Mouse (Mus musculus) neural tube, embryonic 13.5 days (tissue): ENCODE results near the gene Traf3. TPM values are rescaled to one million over a fixed set of nuclear protein-coding genes. Genes with fewer than 3 reads are reported as not detected.

Experiments used
- ATAC-seq: fragments of 200-750 bp; cut with Nextera tagmentation; 2 replicates; pipeline ENCODE4 v1.8.0; 2017; ENCODE audit warnings: low read depth, mild to moderate bottlenecking, moderate TSS enrichment, moderate library complexity
- H3K27ac ChIP-seq: fragments of 300-500 bp; sonication (generic); replicated peaks from 2 replicates; pipeline ENCODE4 v1.5.1; 2015; ENCODE audit warnings: moderate library complexity, mild to moderate bottlenecking, inconsistent platforms
- H3K27me3 ChIP-seq: fragments of 300-500 bp; sonication (generic); 2 replicates; pipeline ENCODE4 v1.6.1; 2015; ENCODE audit warnings: mild to moderate bottlenecking, inconsistent platforms
- H3K36me3 ChIP-seq: fragments of 300-500 bp; sonication (generic); 2 replicates; pipeline ENCODE4 v1.6.1; 2015; ENCODE audit warnings: mild to moderate bottlenecking, inconsistent platforms
- H3K4me1 ChIP-seq: fragments of 300-500 bp; sonication (generic); replicated peaks from 2 replicates; pipeline ENCODE4 v1.6.1; 2015; ENCODE audit warnings: inconsistent platforms
- H3K4me2 ChIP-seq: fragments of 300-500 bp; sonication (generic); 2 replicates; pipeline ENCODE4 v1.6.1; 2015; ENCODE audit warnings: inconsistent platforms, mild to moderate bottlenecking, moderate library complexity
- H3K4me3 ChIP-seq: fragments of 300-500 bp; sonication (generic); 2 replicates; pipeline ENCODE4 v1.5.1; 2015; ENCODE audit warnings: mild to moderate bottlenecking, inconsistent platforms
- H3K9ac ChIP-seq: fragments of 300-500 bp; sonication (generic); 2 replicates; pipeline ENCODE4 v1.6.1; 2015; ENCODE audit warnings: moderate library complexity, mild to moderate bottlenecking, inconsistent platforms
- H3K9me3 ChIP-seq: fragments of 300-500 bp; sonication (generic); 2 replicates; pipeline ENCODE4 v1.6.1; 2016; ENCODE audit warnings: inconsistent platforms
- WGBS: fragments of 180-500 bp; shearing (Covaris S2); methylation state at CpG from one replicate; pipeline ENCODE4 v1.1.7; 2015; 5-methylcytosine and 5-hydroxymethylcytosine counted together
- polyA plus RNA-seq: library from polyadenylated mRNA; unstranded; fragments of >200 nt; fragmentation: Nextera tagmentation; extraction: Ambion mirVana; gene quantifications from 2 replicates; pipeline ENCODE4 v1.2.1, GENCODE M21; 2015

Gene Traf3
- polyA plus RNA-seq, 1 experiment from 2014 or later: 17.5 TPM

DNA sequence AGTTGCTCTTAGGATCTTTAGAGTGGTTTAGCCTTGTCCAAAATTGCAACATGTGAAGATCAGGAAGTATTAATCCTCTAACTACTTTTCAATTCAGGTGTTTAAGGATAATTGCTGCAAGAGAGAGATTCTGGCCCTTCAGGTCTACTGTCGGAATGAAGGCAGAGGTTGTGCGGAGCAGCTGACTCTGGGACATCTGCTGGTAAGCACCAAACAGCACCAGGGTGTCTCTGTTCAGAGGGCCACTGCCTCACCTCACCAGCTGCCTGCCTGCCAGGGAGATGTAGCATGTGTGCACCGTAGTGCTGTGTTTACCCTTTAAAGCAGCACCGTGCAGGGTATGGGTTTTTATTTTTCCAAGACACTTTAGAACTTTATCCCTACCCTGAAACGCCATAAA lies 76.2 kb downstream of the Traf3 start:
- Histone ChIP-seq H3K9ac (no peak overlapping the region), H3K36me3 (peaks cover 74% of the 10 kb centered on the region), H3K4me1 (0 out of 2 replicates have a peak, but pooled peaks cover 9% of the 10 kb centered on the region), H3K4me3 (no peak overlapping the region), H3K27ac (no peak overlapping the region), H3K27me3 (no peaks in the 10 kb centered on the region), H3K4me2 (no peak overlapping the region), H3K9me3 (no peaks in the 10 kb centered on the region)
- no peak for ATAC-seq
- 94% methylated on average over 5 of the region's 5 CpGs for WGBS

DNA sequence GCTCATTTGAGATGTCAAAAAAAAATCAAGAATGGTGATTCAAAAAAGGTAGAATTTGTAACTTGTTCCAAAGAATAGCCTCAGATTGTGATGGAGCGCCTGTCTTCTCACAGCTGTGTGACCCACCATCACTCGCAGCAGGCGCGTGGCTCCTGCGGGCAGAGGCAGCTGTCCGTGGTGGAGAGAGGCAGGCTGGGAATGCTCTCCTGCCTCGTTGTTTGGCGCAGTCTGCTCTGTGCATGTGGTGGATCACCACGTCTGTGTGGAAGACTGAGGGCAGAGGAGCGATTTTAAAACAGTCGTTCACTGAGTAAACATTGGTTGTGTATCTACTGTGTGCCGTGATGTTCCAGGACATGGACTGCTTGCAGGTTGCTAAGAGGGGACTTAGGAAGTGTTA lies 77.6 kb downstream of the Traf3 start:
- no peak overlapping the region for H3K9ac ChIP-seq
- no peak overlapping the region for H3K4me2 ChIP-seq
- H3K27me3 ChIP-seq: no peaks in the 10 kb centered on the region
- WGBS: 91% methylated on average over 12 of the region's 12 CpGs
- peaks cover 74% of the 10 kb centered on the region for H3K36me3 ChIP-seq
- ATAC-seq: no peak
- 0 out of 2 replicates have a peak, but pooled peaks cover under 1% of the 10 kb centered on the region for H3K4me1 ChIP-seq
- H3K9me3 ChIP-seq: no peaks in the 10 kb centered on the region
- no peak overlapping the region for H3K27ac ChIP-seq
- no peak overlapping the region for H3K4me3 ChIP-seq

GRCm38 (mm10) chr12:111245070-111245469 lies 78.9 kb downstream of the Traf3 start:
- 80% methylated on average over 6 of the region's 6 CpGs for WGBS
- Histone ChIP-seq H3K36me3 (peaks cover 66% of the 10 kb centered on the region), H3K4me1 (no peaks in the 10 kb centered on the region)

GRCm38 (mm10) chr12:111246808-111247464 lies 80.8 kb downstream of the Traf3 start:
- ATAC-seq: no peak
- H3K4me2 ChIP-seq: no peak overlapping the region
- no peaks in the 10 kb centered on the region for H3K4me1 ChIP-seq
- 97% methylated on average over 9 of the region's 9 CpGs for WGBS
- H3K9me3 ChIP-seq: no peaks in the 10 kb centered on the region
- H3K27me3 ChIP-seq: no peaks in the 10 kb centered on the region
- H3K36me3 ChIP-seq: peaks cover 71% of the 10 kb centered on the region
- H3K9ac ChIP-seq: no peak overlapping the region
- no peak overlapping the region for H3K27ac ChIP-seq
- H3K4me3 ChIP-seq: no peak overlapping the region

More at GRCm38 (mm10) chr12:111245070-111245469, 78.9 kb downstream of the Traf3 start:
- Histone ChIP-seq H3K4me3 (no peak overlapping the region), H3K9me3 (no peaks in the 10 kb centered on the region), H3K4me2 (no peak overlapping the region), H3K9ac (no peak overlapping the region), H3K27ac (no peak overlapping the region), H3K27me3 (no peaks in the 10 kb centered on the region)
- ATAC-seq: no peak

DNA sequence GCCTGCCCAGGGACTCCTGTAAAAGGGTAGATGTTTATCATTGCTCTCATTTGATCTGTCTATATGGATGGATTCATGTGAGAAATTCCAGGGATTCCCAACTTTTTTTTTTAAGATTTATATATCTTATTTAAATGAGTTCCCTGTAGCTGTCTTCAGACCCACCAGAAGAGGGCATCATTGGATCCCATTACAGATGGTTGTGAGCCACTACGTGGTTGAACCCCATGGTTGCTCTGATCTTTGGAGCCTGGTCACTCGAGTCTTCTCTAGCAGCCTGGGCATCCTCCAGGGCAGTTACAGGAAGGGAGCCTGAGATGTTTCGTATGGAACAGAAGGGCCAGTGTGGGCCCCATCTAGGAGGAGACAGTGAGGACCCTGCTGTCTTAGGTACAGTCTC lies 82.9 kb downstream of the Traf3 start:
- no peaks in the 10 kb centered on the region for H3K9me3 ChIP-seq
- ATAC-seq: no peak
- no peak overlapping the region for H3K4me2 ChIP-seq
- H3K36me3 ChIP-seq: peaks cover 63% of the 10 kb centered on the region
- H3K4me1 ChIP-seq: no peaks in the 10 kb centered on the region
- WGBS: 67% methylated on average over 3 of the region's 3 CpGs
- no peaks in the 10 kb centered on the region for H3K27me3 ChIP-seq
- H3K9ac ChIP-seq: no peak overlapping the region
- no peak overlapping the region for H3K4me3 ChIP-seq
- no peak overlapping the region for H3K27ac ChIP-seq

DNA sequence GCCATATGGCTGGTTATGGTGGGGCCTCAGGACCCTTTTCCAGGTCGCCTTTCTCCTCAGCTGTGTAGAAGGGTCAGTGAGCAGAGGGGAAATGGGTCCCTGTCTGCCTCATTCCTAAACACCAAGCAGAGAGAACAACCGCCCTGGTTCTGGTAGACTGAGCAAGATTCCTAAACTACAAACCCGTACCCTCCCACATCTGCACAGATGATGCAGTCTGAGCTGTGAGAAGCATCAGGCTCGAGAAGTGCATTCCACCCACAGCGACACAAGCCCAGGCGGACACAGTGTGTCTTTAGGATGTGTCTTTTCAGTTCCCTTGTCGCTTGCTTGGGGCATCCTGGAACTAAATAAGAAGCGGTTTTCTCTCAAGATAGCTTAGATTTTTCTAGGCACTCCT lies 83.9 kb downstream of the Traf3 start:
- Histone ChIP-seq H3K27ac (no peak overlapping the region), H3K4me3 (no peak overlapping the region)

GRCm38 (mm10) chr12:111251227-111251626 lies 85.1 kb downstream of the Traf3 start:
- Histone ChIP-seq H3K4me2 (no peak overlapping the region), H3K4me1 (no peaks in the 10 kb centered on the region), H3K27ac (no peak overlapping the region), H3K9me3 (no peaks in the 10 kb centered on the region), H3K27me3 (no peaks in the 10 kb centered on the region), H3K36me3 (peaks cover 56% of the 10 kb centered on the region), H3K4me3 (no peak overlapping the region), H3K9ac (no peak overlapping the region)
- WGBS: 78% methylated on average over 9 of the region's 9 CpGs
- ATAC-seq: no peak

More for the DNA sequence above, 83.9 kb downstream of the Traf3 start:
- Histone ChIP-seq H3K4me1 (no peaks in the 10 kb centered on the region), H3K36me3 (peaks cover 55% of the 10 kb centered on the region), H3K9ac (no peak overlapping the region), H3K4me2 (no peak overlapping the region), H3K9me3 (no peaks in the 10 kb centered on the region), H3K27me3 (no peaks in the 10 kb centered on the region)
- 84% methylated on average over 8 of the region's 8 CpGs for WGBS
- no peak for ATAC-seq

- H3K9me3 ChIP-seq: no peaks in the 10 kb centered on the region
- H3K4me3 ChIP-seq: no peak overlapping the region
- H3K4me1 ChIP-seq: no peaks in the 10 kb centered on the region
- no peak overlapping the region for H3K4me2 ChIP-seq
- H3K27me3 ChIP-seq: peaks cover 6% of the 10 kb centered on the region; the same call in 1 of the 2 replicates
- ATAC-seq: no peak
- H3K27ac ChIP-seq: no peak overlapping the region
- 92% methylated on average over 16 of the region's 16 CpGs for WGBS
- peaks cover 48% of the 10 kb centered on the region for H3K36me3 ChIP-seq
- H3K9ac ChIP-seq: no peak overlapping the region
These were observed 97.5 kb downstream of the Traf3 start for GRCm38 (mm10) chr12:111263650-111264049.

DNA sequence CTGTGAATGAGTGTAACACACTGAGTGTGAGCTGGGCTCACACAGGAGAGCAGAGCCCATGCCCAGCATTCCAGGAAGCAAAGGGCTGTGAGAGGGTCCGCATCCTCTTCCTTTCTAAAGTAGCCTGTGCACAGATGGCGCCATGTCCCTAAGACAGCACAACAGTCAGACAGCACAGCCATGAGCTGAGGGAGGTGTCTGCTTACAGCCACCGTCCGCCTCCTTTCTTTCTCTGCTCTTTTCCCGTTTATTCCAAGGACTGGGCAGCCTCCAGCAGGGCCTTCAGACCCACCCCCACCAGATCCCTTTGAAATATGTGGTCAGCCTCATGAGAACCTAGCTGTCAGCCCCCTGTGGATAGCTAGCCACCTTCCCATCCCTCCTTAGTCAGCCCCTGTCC lies 99.0 kb downstream of the Traf3 start:
- no peaks in the 10 kb centered on the region for H3K9me3 ChIP-seq
- ATAC-seq: no peak
- H3K9ac ChIP-seq: no peak overlapping the region
- H3K4me1 ChIP-seq: no peaks in the 10 kb centered on the region
- H3K36me3 ChIP-seq: peaks cover 39% of the 10 kb centered on the region
- no peak overlapping the region for H3K27ac ChIP-seq
- peaks cover 21% of the 10 kb centered on the region for H3K27me3 ChIP-seq
- 84% methylated on average over 5 of the region's 5 CpGs for WGBS
- no peak overlapping the region for H3K4me3 ChIP-seq
- H3K4me2 ChIP-seq: no peak overlapping the region

- peaks cover 25% of the 10 kb centered on the region for H3K36me3 ChIP-seq
- 82% methylated on average over 12 of the region's 12 CpGs for WGBS
- peaks cover 35% of the 10 kb centered on the region for H3K27me3 ChIP-seq
- no peak overlapping the region for H3K27ac ChIP-seq
- H3K4me2 ChIP-seq: no peak overlapping the region
- no peaks in the 10 kb centered on the region for H3K4me1 ChIP-seq
- H3K4me3 ChIP-seq: no peak overlapping the region
- H3K9ac ChIP-seq: no peak overlapping the region
- no peak for ATAC-seq
- no peaks in the 10 kb centered on the region for H3K9me3 ChIP-seq
These were observed 100.4 kb downstream of the Traf3 start for GRCm38 (mm10) chr12:111266592-111266991.

GRCm38 (mm10) chr12:111267673-111268325 lies 101.6 kb downstream of the Traf3 start:
- no peaks in the 10 kb centered on the region for H3K4me1 ChIP-seq
- H3K27me3 ChIP-seq: peaks cover 47% of the 10 kb centered on the region
- no peaks in the 10 kb centered on the region for H3K9me3 ChIP-seq
- no peak overlapping the region for H3K27ac ChIP-seq
- no peak overlapping the region for H3K4me3 ChIP-seq
- H3K36me3 ChIP-seq: peaks cover 17% of the 10 kb centered on the region; the same call in 1 of the 2 replicates
- 82% methylated on average over 4 of the region's 4 CpGs for WGBS
- H3K9ac ChIP-seq: no peak overlapping the region
- ATAC-seq: no peak
- no peak overlapping the region for H3K4me2 ChIP-seq

GRCm38 (mm10) chr12:111270629-111271277 lies 104.6 kb downstream of the Traf3 start, which contains the start of gene Amn:
Gene Amn (plus strand): TSS chr12:111271095.
- H3K36me3 ChIP-seq: no peaks in the 10 kb centered on the region
- no peak within 1 kb of the TSS for H3K27ac ChIP-seq
- no peak within 1 kb of the TSS for H3K4me2 ChIP-seq
- ATAC-seq: no peak
- peaks cover 77% of the 10 kb centered on the region for H3K27me3 ChIP-seq
- no peaks in the 10 kb centered on the region for H3K9me3 ChIP-seq
- H3K4me3 ChIP-seq: no peak within 1 kb of the TSS
- 37% methylated on average over 25 of the region's 25 CpGs for WGBS
- peaks cover 21% of the 10 kb centered on the region for H3K4me1 ChIP-seq
- H3K9ac ChIP-seq: no peak within 1 kb of the TSS
